Mouse (Mus musculus) hindbrain, embryonic 13.5 days (tissue): ENCODE data around the gene Ubox5. TPM values are rescaled to one million over a fixed set of nuclear protein-coding genes. Genes with fewer than 3 reads are reported as not detected.

ENCODE experiments used
- ATAC-seq: fragments of 200-750 bp; cut with Nextera tagmentation; 2 replicates; pipeline ENCODE4 v1.8.0; 2017; ENCODE audit warnings: moderate TSS enrichment; ENCODE audit not compliant: low FRiP score
- H3K27ac ChIP-seq: fragments of 300-500 bp; sonication (generic); 2 replicates; pipeline ENCODE4 v1.5.1; 2015; ENCODE audit warnings: inconsistent platforms, mild to moderate bottlenecking, moderate library complexity
- H3K27me3 ChIP-seq: fragments of 300-500 bp; sonication (generic); 2 replicates; pipeline ENCODE4 v1.6.1; 2015; ENCODE audit warnings: mild to moderate bottlenecking, inconsistent platforms
- H3K36me3 ChIP-seq: fragments of 300-500 bp; sonication (generic); 2 replicates; pipeline ENCODE4 v1.6.1; 2015; ENCODE audit warnings: mild to moderate bottlenecking, inconsistent platforms
- H3K4me1 ChIP-seq: fragments of 300-500 bp; sonication (generic); replicated peaks from 2 replicates; pipeline ENCODE4 v1.6.1; 2015; ENCODE audit warnings: inconsistent platforms
- H3K4me2 ChIP-seq: fragments of 300-500 bp; sonication (generic); 2 replicates; pipeline ENCODE4 v1.6.1; 2015; ENCODE audit warnings: inconsistent platforms, mild to moderate bottlenecking, moderate library complexity
- H3K4me3 ChIP-seq: fragments of 300-500 bp; sonication (generic); 2 replicates; pipeline ENCODE4 v1.5.1; 2015; ENCODE audit warnings: mild to moderate bottlenecking, inconsistent platforms
- H3K9ac ChIP-seq: fragments of 300-500 bp; sonication (generic); 2 replicates; pipeline ENCODE4 v1.6.1; 2015; ENCODE audit warnings: mild to moderate bottlenecking, inconsistent platforms
- H3K9me3 ChIP-seq: fragments of 300-500 bp; sonication (generic); 2 replicates; pipeline ENCODE4 v1.6.1; 2016; ENCODE audit warnings: inconsistent platforms
- WGBS: fragments of 180-500 bp; shearing (Covaris S2); methylation state at CpG from one replicate; pipeline ENCODE4 v1.1.7; 2015; 5-methylcytosine and 5-hydroxymethylcytosine counted together
- polyA plus RNA-seq: library from polyadenylated mRNA; unstranded; fragments of >200 nt; fragmentation: Nextera tagmentation; extraction: Ambion mirVana; gene quantifications from 2 replicates; pipeline ENCODE4 v1.2.1, GENCODE M21; 2015

Ubox5 gene
- polyA plus RNA-seq, 1 experiment from 2014 or later = 11.5 TPM

DNA sequence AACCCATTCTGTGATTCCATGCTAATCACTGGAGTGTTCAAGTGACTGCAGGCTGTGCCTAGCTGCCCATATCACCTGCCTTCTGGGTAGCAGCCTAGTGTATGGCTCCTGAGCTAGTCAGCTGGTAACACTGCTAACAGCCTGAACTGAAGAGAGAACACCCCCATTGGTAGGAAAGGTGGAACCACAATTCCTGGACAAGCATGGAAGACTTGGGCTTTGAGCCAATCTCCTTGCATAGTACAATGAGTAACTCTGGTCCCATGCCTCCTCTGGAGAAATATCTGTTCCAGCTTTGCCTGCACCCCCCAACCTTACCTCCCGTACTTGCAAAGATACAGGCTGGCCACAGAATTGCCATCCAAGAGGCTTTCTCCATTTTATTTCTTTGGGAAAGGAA lies 2.6 kb upstream of the Ubox5 start:
- H3K9me3 ChIP-seq = no peaks in the 10 kb centered on the region
- no peak overlapping the region for H3K4me2 ChIP-seq
- no peak overlapping the region for H3K4me3 ChIP-seq
- peaks cover 40% of the 10 kb centered on the region for H3K27me3 ChIP-seq
- H3K9ac ChIP-seq = no peak overlapping the region
- H3K36me3 ChIP-seq = peaks cover 20% of the 10 kb centered on the region
- H3K27ac ChIP-seq = no peak overlapping the region
- 52% methylated on average over 1 of the region's 1 CpGs for WGBS
- peaks cover 38% of the 10 kb centered on the region for H3K4me1 ChIP-seq
- no peak for ATAC-seq

GRCm38 (mm10) chr2:130629080-130629838 lies 579 bp downstream of the Ubox5 start:
- 3% methylated on average over 37 of the region's 37 CpGs for WGBS
- peak overlapping the region; percentile 93 for H3K9ac ChIP-seq
- H3K4me1 ChIP-seq = peaks cover 16% of the 10 kb centered on the region
- peaks cover 8% of the 10 kb centered on the region for H3K27me3 ChIP-seq
- peak overlapping the region; percentile 87 for H3K4me2 ChIP-seq
- peaks cover 21% of the 10 kb centered on the region for H3K36me3 ChIP-seq
- peak; percentile 67 for ATAC-seq
- peak overlapping the region; percentile 90 for H3K4me3 ChIP-seq
- no peaks in the 10 kb centered on the region for H3K9me3 ChIP-seq
- H3K27ac ChIP-seq = peak overlapping the region; percentile 82

- H3K27me3 ChIP-seq = peaks cover under 1% of the 10 kb centered on the region
- H3K9ac ChIP-seq = no peak overlapping the region
- no peak overlapping the region for H3K27ac ChIP-seq
- no peak for ATAC-seq
- peaks cover 23% of the 10 kb centered on the region for H3K36me3 ChIP-seq
- H3K4me2 ChIP-seq = peak overlapping the region; percentile 87
- peaks cover 8% of the 10 kb centered on the region for H3K4me1 ChIP-seq
- 64% methylated on average over 3 of the region's 3 CpGs for WGBS
- peak overlapping the region; percentile 90 for H3K4me3 ChIP-seq
- no peaks in the 10 kb centered on the region for H3K9me3 ChIP-seq
Observed at GRCm38 (mm10) chr2:130628424-130628823, 1.4 kb downstream of the Ubox5 start.

- Histone ChIP-seq H3K9ac (no peak overlapping the region), H3K4me2 (no peak overlapping the region), H3K4me3 (no peak overlapping the region), H3K36me3 (peaks cover 52% of the 10 kb centered on the region), H3K9me3 (no peaks in the 10 kb centered on the region), H3K4me1 (no peaks in the 10 kb centered on the region), H3K27me3 (no peaks in the 10 kb centered on the region), H3K27ac (no peak overlapping the region)
- WGBS = 97% methylated on average over 7 of the region's 7 CpGs
- ATAC-seq = no peak
Observed at GRCm38 (mm10) chr2:130618972-130619371, 10.9 kb downstream of the Ubox5 start.

DNA sequence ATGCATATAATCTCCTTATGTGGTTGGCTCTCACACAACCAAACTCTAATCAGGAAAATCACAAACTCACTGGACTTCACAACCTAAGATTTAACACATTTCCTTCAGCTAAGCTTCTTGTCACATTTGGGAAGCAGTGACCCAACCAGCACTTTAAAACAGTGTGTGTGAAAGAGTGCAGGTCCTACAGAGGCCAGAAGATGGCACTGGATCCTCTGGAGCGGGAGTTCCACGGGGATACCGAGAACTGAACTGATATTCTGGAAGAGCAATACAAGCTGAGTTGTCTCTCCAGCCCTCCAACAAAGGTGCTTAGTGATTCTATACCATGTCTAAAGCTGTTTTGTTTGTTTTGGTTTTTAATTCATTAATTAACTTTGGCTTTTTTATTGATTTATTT lies 16.7 kb downstream of the Ubox5 start:
- Histone ChIP-seq H3K36me3 (peaks cover 45% of the 10 kb centered on the region), H3K9me3 (no peaks in the 10 kb centered on the region), H3K4me1 (no peaks in the 10 kb centered on the region), H3K9ac (no peak overlapping the region), H3K27ac (no peak overlapping the region), H3K4me3 (no peak overlapping the region), H3K4me2 (no peak overlapping the region), H3K27me3 (no peaks in the 10 kb centered on the region)
- no peak for ATAC-seq
- WGBS = 70% methylated on average over 3 of the region's 3 CpGs

DNA sequence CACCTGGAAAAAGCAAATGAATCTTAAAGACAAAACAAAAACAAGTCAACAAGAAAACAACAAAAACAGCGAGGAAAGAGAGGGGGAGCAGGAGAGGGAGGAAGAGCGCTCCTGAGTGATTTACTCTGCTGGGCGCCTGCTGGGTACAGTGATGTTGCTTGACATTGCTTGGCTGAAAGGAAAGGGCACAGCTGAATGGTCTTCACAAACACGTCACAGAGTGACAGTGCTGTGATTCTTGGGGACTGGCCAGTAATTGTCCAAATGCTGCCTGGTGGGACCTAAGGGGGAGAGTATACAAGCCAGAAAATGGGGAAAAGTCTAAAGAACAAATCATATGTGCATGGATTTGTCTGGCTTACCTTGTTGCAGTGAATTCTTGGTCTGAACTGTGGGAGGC lies 27.6 kb downstream of the Ubox5 start:
- H3K9ac ChIP-seq = no peak overlapping the region
- H3K4me3 ChIP-seq = no peak overlapping the region
- no peak for ATAC-seq
- 87% methylated on average over 4 of the region's 4 CpGs for WGBS
- H3K27me3 ChIP-seq = no peaks in the 10 kb centered on the region
- H3K4me2 ChIP-seq = no peak overlapping the region
- no peaks in the 10 kb centered on the region for H3K9me3 ChIP-seq
- peaks cover 64% of the 10 kb centered on the region for H3K36me3 ChIP-seq
- no peaks in the 10 kb centered on the region for H3K4me1 ChIP-seq
- no peak overlapping the region for H3K27ac ChIP-seq

GRCm38 (mm10) chr2:130598399-130598798 lies 31.4 kb downstream of the Ubox5 start:
- Histone ChIP-seq H3K27me3 (no peaks in the 10 kb centered on the region), H3K9me3 (no peaks in the 10 kb centered on the region), H3K4me1 (no peaks in the 10 kb centered on the region), H3K4me3 (no peak overlapping the region), H3K36me3 (peaks cover 84% of the 10 kb centered on the region), H3K4me2 (no peak overlapping the region), H3K9ac (no peak overlapping the region), H3K27ac (no peak overlapping the region)
- no peak for ATAC-seq
- 79% methylated on average over 3 of the region's 3 CpGs for WGBS

DNA sequence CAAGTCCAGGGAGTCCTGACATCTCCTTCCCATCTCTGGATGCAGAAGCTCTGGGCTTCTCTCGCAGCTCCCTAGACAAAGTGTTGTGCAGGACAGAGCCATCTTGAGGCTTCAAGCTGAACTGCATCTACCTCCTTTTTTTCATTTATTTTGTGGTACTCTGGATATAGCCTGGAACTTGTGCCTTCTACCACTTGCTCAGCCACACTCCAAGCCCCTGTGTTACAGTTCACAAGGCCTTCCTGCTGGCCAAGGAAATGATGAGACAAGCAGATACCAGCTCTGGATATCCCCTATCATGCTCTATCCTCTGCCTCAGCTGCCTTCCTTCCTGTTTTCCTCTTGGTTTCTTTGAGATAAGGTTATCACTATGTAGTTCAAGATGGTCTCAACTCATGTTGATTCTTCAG lies 32.2 kb downstream of the Ubox5 start:
- H3K27me3 ChIP-seq = no peaks in the 10 kb centered on the region
- no peak overlapping the region for H3K9ac ChIP-seq
- no peak overlapping the region for H3K4me2 ChIP-seq
- H3K9me3 ChIP-seq = no peaks in the 10 kb centered on the region
- H3K36me3 ChIP-seq = peaks cover 80% of the 10 kb centered on the region
- ATAC-seq = no peak
- no peaks in the 10 kb centered on the region for H3K4me1 ChIP-seq
- H3K27ac ChIP-seq = no peak overlapping the region
- WGBS = 8% methylated on average over 1 of the region's 1 CpGs
- no peak overlapping the region for H3K4me3 ChIP-seq

- Histone ChIP-seq H3K4me3 (no peak overlapping the region), H3K9ac (no peak overlapping the region), H3K4me1 (no peaks in the 10 kb centered on the region), H3K9me3 (no peaks in the 10 kb centered on the region), H3K36me3 (peaks cover 76% of the 10 kb centered on the region), H3K27me3 (no peaks in the 10 kb centered on the region), H3K27ac (no peak overlapping the region), H3K4me2 (no peak overlapping the region)
- 96% methylated on average over 1 of the region's 1 CpGs for WGBS
- no peak for ATAC-seq
Observed at GRCm38 (mm10) chr2:130595596-130595995, 34.2 kb downstream of the Ubox5 start.

DNA sequence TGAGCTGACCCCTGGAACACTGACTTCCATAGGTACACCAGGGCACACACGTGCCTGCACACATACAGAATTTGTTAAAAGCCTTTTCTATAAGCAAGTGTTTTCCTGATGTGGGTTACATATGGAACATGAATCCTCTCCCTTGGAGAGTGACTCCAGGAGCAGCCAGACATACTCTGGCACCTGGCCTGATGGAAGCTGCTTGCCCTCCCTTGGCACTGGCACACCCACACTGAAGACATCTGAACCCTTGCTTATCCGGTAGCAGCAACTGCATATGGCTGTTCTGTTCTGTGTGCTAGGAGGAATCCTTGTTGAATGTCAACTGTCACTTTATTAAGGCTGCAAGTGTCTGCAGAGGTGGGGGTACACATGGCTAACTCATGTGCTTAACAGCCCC lies 38.8 kb downstream of the Ubox5 start:
- H3K4me2 ChIP-seq = no peak overlapping the region
- ATAC-seq = no peak
- peaks cover 42% of the 10 kb centered on the region for H3K36me3 ChIP-seq
- WGBS = 93% methylated on average over 2 of the region's 2 CpGs
- H3K27me3 ChIP-seq = no peaks in the 10 kb centered on the region
- H3K4me3 ChIP-seq = no peak overlapping the region
- H3K4me1 ChIP-seq = no peaks in the 10 kb centered on the region
- H3K9ac ChIP-seq = no peak overlapping the region
- H3K27ac ChIP-seq = no peak overlapping the region
- H3K9me3 ChIP-seq = no peaks in the 10 kb centered on the region

DNA sequence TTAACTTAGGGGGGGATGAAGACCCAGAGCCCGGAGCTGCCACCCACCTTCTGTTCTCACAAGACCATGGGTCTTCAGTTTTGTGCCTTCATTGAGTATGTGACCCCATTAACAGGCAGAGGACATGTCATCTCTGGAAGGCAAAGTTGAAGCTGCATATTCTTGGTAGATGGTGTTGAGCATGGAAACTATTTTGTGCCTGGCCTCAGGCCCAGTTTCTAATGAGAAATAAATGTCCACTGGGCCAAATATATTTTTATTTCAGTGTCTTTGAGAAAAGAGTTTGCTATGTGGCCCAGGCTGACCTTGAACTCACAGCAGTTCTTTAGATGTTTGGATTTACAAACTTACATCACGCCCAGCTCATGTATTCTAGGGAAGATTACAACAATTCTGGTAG lies 40.1 kb downstream of the Ubox5 start:
- no peaks in the 10 kb centered on the region for H3K27me3 ChIP-seq
- H3K4me3 ChIP-seq = no peak overlapping the region
- no peak overlapping the region for H3K4me2 ChIP-seq
- H3K4me1 ChIP-seq = no peaks in the 10 kb centered on the region
- no peak overlapping the region for H3K9ac ChIP-seq
- no peaks in the 10 kb centered on the region for H3K9me3 ChIP-seq
- no peak for ATAC-seq
- H3K36me3 ChIP-seq = peaks cover 30% of the 10 kb centered on the region
- no peak overlapping the region for H3K27ac ChIP-seq
- 100% methylated on average over 2 of the region's 2 CpGs for WGBS

DNA sequence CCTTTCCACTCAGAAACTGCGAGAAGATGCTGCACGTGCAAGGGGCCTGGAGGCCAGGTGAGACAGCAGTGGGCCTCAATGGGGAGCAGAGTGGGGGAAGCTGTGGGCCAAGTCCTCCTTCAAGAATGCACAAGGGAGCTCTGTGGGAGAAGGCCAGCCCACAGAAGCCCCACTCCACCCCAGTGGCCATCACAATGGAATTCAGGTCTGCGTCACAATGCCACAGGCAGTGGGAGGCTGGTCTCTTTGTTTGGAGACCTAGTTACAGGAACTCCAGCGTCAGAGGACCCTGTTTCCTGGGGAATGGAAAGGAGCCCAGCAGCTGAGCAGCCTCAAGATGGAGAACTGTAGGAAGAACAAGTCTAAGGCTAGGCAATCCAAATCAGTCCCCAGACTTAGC lies 40.7 kb downstream of the Ubox5 start:
- 58% methylated on average over 4 of the region's 4 CpGs for WGBS
- Histone ChIP-seq H3K27ac (no peak overlapping the region), H3K27me3 (0 out of 2 replicates have a peak, but pooled peaks cover 5% of the 10 kb centered on the region), H3K36me3 (peaks cover 25% of the 10 kb centered on the region), H3K4me3 (no peak overlapping the region), H3K9ac (no peak overlapping the region), H3K4me2 (no peak overlapping the region), H3K9me3 (no peaks in the 10 kb centered on the region), H3K4me1 (no peaks in the 10 kb centered on the region)
- no peak for ATAC-seq

DNA sequence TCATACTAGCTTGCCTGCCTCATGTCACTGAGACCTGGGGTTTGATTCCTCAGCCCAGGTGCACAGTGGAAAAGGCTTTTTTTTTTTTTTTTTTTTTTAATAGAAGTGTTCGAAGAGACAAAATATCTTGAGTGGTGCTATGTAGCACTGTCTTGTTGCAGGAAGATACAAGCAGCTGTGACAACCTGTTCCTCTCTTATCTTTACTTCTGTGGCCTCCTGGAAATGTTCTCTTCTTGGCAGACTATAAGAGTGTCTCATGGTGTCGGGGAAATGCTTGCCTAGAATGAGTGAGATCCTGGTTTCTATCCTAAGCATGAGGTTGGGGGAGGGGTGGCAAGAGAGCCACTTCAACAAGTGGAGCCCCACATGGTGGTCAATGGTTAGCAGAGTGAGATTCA lies 41.5 kb downstream of the Ubox5 start:
- Histone ChIP-seq H3K4me2 (no peak overlapping the region), H3K27ac (no peak overlapping the region), H3K36me3 (peaks cover 22% of the 10 kb centered on the region), H3K9me3 (no peaks in the 10 kb centered on the region), H3K9ac (no peak overlapping the region), H3K27me3 (peaks cover 9% of the 10 kb centered on the region), H3K4me3 (no peak overlapping the region), H3K4me1 (no peaks in the 10 kb centered on the region)
- 85% methylated on average over 2 of the region's 2 CpGs for WGBS
- ATAC-seq = no peak
